Mouse (Mus musculus) cerebellum, adult 2 months (tissue): ENCODE results near the gene Gcnt3.

Experiments used
- CTCF ChIP-seq: fragments of 200-500 bp; IDR thresholded peaks from 2 replicates; pipeline ENCODE4 v1.5.1; 2011; ENCODE audit warnings: low read depth, mild to moderate bottlenecking, control low read depth, low read length, moderate library complexity, borderline replicate concordance; ENCODE audit not compliant: insufficient read depth
- POLR2A ChIP-seq: fragments of 200-500 bp; IDR thresholded peaks from 2 replicates; pipeline ENCODE4 v1.6.1; 2011; ENCODE audit warnings: low read length, control low read depth, borderline replicate concordance; ENCODE audit not compliant: insufficient read depth

DNA sequence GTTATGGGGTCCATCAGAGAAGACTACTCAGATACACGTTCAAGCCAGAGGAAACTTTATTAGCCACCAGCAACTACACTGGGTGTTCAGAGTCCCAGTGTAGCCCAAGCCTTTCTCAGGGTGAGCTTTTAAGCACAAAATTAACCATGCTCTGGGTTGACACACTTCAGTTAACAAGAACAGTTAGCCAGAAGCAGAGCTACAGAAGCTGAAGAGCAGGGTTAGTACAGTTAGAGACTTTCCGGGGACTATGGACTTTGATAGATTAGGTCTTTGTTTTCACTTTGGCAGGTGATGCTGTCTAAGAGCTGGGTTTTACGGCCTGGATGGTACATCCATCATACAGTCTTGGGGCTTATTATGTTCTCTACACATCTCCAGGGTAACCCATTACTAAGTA lies 14.8 kb upstream of the Gcnt3 start:
- TF ChIP-seq POLR2A (no peak), CTCF (no peak)
